Mouse (Mus musculus) mouse trophoblast stem cell (cell line): ENCODE results near the gene Fgf15.
"Not testable (repeated sequence)": the region's sequence is repeated elsewhere in the genome, so short reads cannot be mapped to it uniquely, and the experiment has no call there.

Experiments used
- in situ Hi-C, 2 experiments: fragments of 300-500 bp; cut with MseI, MboI; formaldehyde crosslinking; loops; 2 replicates in 1 of 2; 3 replicates in 1 of 2; pipeline ENCODE4 v1.15.1; 2025

The Fgf15 gene

DNA sequence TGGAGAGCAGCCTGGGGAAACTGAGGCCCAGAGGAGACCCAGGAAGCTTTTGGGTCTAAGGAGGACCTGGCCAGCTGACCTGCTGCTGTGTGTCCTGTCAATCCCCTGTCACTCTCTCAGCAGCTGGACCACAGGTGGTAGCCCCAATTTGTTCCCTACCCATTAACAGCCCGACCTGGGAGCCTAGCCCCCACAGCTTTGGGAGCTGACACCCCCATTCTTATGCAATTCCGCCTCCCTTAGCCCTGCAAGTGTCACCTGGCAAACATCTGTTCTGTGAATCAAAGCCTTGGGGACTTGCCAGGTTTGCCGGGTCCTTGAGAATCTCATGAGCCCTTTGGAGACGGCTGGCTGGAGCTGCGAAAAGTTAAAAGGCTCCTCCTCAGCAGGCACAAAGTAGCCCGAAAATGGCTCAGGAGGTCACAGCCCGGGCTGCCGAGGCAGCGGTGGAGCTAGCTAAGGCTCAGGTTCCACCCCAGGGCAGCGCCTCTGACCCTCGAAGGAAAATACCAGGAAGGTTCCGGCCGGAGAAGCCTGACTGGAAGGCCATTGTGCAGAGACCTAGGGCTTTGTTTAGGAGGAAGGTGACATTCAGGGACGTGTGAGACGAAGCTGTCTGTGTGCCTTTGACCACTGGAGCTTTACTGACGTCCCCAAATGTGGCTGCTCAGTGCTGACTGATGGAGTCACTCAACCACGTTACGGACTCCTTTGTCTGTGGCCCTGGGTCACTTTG lies 7.6 kb upstream of the Fgf15 start:
- in situ Hi-C loops: no loop called here

DNA sequence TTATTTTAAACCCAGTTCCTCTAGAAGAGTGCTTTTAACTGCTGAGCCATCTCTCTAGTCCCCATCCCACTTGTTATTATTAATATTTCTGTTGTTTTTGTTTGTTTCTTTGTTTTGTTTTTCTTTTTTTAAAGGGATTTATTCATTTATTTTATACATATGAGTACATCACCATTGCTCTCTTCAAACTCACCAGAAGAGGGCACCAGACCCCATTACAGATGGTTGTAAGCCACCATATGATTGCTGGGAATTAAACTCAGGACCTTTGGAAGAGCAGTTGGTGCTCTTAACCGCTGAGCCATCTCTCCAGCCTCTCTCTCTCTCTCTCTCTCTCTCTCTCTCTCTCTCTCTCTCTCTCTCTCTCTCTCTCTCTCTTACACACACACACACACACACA lies 5.7 kb upstream of the Fgf15 start:
- in situ Hi-C loops: loop anchor here (5.0 to 10.0 kb wide), 2 partner anchors 43 to 106 kb away; partner anchors contain the start of gene Fgf4 (in 1 of the 2)

DNA sequence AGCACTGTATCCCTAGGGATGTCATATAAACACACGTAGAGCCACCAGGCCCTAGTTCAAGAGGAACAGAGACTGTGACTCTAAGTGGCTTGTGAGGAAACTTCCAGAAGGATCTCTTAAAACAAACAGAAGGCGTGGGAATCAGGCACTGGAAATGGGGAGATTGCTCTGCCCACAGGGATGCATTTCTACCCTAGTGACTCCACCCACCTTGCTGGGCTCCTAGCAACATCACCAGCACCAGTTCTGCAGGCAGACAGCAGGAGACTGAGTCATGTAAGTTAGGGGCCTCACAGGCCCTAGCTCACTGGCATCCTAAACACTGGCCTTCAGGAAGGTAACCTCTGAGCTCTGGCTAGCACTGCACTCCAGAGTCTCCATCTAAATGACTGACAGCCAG lies 4.5 kb upstream of the Fgf15 start:
- in situ Hi-C loops: loop anchor here (5.0 to 10.0 kb wide), 2 partner anchors 45 to 107 kb away; partner anchors contain the start of gene Fgf4 (in 1 of the 2)

DNA sequence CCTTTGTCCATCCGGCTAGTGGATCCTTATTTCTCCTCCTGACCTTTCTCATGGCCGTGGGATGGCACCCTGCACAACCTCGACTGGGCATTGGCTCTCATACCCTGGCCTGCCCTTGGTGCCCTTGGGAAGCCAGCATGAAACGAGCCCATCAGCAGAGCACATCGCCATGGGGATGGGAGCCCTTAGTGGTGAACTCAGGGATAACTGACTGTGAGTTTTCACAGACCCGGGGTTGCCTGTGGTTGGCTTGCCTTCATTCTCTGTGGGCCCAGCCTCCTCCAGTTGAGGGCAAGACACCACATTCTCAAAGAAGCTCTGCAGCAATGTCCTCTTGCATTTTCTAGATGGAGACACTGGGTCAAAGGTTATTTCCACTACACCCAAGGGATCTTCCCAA lies 4.0 kb upstream of the Fgf15 start:
- in situ Hi-C loops: loop anchor here (5.0 to 10.0 kb wide), 2 partner anchors 45 to 108 kb away; partner anchors contain the start of gene Fgf4 (in 1 of the 2)

DNA sequence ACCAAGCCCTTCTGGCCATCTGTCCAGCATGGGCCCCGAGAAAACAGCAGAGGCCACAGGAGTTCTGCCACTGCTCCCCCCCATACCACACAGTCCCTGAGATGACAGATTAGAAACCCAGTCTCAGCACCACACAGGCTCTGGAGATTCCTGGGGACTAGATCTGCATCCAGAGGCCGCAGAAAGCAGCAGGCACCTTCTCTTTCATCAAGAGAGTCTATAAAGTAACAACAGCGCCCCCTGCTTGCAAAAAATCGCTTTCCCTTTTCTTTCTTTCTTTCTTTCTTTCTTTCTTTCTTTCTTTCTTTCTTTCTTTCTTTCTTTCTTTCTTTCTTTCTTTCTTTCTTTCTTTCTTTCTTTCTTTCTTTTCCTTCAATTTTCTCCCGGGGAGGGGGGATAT lies 2.1 kb upstream of the Fgf15 start:
- in situ Hi-C loops: loop anchor here (5.0 to 10.0 kb wide), 2 partner anchors 47 to 109 kb away; partner anchors contain the start of gene Fgf4 (in 1 of the 2)

DNA sequence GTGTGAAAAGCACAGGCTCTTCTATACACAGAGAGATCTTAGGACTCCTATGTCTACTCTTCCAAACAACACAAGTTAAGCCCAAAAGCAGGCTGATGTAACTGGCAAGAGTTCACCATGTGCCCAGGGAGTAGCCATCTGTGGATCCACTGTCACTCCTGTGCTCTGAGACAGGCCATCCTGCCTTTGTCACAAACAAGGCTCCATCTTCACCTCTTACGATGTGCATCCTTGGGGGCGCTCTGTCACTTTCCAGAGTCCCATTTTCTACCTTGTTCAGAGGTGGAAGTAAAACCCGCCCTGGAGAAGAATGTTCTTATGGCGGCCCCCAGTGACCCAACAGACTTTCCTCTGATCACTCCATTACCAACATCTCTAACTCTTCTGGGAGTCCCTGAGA lies 1.6 kb upstream of the Fgf15 start:
- in situ Hi-C loops: loop anchor here (5.0 to 10.0 kb wide), 5 partner anchors 47 to 297 kb away; partner anchors contain the start of gene Fgf4 (in 1 of the 2)

DNA sequence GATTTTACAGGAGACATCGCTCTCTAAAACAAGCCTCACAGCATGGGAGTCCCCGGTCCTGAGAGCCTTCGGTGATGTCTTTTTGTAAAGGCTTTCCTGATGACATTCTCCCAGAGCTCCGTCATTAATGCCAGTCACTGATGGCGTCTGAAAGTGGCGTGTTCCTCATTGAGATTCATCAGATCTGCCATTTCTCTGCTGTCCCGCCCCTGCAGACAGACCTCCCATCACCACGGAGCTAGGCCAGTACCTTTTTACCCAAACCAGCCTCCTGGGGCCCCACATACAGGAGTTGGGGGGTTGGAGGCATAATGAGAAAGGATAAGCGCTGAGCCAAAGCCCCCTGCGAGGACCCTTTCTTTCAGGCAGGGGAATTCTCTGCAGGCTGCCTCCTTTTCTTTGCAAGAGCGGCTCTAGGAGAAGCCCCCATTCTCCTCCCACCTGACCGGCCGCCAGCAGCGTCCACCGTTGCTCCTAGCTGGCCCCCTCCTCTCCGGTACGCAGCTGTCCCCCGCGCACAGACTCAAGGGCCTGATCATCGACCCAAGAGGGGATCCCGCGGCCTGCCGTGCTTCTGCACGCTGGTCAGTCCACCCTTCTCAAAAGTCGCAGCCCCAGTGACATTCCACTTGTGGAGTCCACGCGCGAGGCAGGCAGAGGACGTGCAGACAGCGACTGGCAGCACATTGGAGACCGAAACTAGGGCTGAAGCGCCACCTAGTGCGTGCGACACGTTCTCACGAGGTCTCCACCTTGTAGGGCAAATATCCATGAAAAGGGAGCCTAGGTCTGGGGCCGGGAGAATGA lies 823 bp upstream of the Fgf15 start:
- in situ Hi-C loops: loop anchor here (5.0 to 10.0 kb wide), 4 partner anchors 93 to 298 kb away; no protein-coding TSS in a partner anchor

DNA sequence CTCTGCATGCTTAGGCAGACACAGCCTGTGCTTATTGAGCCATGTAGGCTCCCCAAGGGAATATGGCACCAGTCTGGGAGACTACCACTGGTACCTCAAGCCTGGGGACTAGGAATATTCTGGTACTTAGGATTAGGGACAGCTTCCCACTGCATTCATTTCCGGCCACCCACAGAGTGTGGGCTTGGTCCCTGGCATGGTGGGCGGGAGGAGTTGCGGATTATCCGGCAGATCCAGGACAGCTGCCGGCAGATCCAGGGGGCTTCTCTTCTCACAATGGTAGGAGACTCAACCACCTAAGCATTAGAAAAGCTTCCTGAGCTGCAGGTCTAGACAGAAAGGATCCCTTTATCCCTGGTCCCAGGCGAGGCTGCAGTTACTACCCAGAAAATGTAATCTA lies 2.2 kb downstream of the Fgf15 start:
- in situ Hi-C loops: loop anchor here (5.0 to 10.0 kb wide), 4 partner anchors 96 to 301 kb away; no protein-coding TSS in a partner anchor

DNA sequence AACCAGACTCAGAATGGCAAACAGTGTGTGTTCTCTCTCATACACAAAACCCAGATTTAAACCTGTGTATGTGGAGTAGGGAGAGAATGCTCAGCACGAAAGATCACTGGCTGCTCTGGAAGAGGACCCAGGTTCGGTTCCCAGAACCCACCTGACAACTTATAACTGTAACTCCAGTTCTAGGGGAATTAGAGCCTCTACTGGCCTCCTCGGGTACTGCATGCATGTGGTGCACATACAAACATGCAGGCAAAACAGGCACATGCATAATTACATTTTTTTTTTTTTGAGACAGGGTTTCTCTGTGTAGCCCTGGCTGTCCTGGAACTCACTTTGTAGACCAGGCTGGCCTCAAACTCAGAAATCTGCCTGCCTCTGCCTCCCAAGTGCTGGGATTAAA lies 9.2 kb downstream of the Fgf15 start:
- in situ Hi-C loops: not testable (repeated sequence)

DNA sequence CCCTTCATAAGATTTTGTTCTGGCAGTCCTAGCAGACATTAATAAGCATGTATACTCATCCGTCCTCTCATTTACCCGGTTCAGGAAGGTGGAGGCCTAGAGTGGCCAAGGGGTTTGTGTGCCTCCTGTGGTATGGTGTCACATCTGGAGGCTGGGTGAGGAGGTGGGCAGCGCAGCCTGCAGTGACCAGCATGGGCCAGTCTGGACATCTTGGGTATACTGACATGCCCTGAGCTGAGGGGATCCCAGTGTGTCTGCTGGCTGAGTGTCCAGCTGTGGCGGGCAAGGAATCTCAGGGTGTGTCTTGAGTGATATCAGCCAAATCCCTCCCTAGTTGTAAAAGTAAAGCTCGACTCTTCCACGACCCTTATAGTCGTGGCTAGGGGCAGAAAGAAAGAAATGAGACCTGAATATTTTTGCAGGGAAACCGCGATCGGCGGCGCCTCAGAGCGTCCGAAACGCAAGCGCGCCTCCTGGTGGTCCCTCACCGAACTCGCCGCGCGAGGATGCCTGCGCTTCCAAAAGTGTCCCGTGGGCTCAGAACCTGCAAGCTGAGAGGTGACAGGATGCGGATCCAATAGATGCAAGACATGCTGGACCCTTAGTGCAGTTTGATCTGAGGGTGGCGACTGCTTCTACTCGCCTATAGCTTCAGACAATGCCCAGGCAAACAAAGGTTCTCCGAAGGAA lies 10.5 kb downstream of the Fgf15 start:
- in situ Hi-C loops: no loop called here

DNA sequence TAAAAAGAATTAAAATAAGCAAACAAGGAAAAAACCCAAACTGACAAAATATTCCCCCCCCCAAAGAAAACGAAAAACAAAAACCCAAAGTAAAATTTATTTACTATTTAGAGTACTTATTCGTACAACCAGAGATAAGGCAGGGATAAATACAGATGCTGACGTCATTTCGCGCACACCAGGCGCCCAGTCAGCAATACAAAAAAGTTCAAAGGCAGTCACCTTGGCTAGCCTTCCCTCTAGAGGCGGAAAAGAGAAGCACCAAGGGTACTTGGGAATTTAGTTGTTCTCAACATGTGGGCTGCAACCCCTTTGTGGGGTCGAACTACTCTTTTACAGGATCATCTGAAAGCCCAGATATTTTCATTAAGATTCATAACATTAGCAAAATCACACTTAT lies 11.5 kb downstream of the Fgf15 start:
- in situ Hi-C loops: no loop called here

DNA sequence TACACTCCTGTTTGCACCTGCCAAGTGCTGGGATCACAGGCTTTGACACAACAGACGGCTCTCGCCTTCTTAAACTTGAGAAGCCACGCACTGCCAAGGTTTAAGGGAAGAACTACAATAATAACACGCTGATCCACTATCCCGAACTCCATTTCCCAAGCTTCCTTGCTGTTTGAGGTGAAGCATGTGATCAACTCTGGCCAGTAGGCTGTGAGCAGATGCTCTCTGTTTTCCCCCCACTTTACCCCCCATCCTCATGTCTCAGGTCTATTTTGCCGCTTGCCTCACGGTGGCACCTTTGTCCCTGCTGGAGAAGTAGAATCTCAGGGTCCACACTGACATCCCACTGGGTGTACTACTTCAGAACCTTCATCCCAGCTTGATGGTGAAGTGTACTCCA lies 12.4 kb downstream of the Fgf15 start:
- in situ Hi-C loops: no loop called here

DNA sequence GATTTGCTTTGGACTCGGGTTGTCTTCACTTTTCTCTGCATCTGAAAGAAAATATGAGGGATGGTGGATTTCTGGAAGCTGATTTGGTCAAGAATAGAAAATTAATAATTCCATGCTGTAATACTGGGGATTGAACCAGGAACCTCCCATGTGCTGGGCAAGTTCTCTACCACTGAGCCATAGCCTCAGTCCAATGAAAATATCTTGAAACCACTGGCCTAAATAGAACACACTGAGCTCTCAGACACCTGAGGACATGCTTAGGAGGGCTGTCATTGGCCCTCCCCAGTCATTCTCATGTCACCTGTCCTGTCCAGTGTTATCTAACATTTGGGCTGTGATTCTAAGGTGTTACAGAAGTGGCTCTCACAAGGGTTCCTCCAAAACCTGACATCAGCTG lies 14.8 kb downstream of the Fgf15 start:
- in situ Hi-C loops: no loop called here

DNA sequence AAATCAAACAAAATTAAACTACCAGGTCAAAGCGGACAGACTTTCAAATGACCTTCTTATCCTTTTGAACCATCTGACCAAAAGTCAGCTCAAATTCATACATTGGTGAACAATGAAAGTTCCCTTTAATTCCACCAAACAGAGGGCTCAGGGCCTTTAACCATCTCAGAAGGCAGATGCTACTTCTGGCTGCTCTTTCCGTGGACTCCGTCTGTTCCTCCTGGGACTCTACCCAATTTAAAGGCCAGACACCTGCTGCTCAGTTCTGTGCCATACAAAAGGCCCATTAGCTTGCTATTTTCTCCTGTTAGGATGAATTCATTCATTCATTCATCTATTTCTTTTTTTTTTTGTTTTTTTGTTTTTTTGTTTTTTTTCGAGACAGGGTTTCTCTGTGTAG lies 16.6 kb downstream of the Fgf15 start:
- in situ Hi-C loops: no loop called here

DNA sequence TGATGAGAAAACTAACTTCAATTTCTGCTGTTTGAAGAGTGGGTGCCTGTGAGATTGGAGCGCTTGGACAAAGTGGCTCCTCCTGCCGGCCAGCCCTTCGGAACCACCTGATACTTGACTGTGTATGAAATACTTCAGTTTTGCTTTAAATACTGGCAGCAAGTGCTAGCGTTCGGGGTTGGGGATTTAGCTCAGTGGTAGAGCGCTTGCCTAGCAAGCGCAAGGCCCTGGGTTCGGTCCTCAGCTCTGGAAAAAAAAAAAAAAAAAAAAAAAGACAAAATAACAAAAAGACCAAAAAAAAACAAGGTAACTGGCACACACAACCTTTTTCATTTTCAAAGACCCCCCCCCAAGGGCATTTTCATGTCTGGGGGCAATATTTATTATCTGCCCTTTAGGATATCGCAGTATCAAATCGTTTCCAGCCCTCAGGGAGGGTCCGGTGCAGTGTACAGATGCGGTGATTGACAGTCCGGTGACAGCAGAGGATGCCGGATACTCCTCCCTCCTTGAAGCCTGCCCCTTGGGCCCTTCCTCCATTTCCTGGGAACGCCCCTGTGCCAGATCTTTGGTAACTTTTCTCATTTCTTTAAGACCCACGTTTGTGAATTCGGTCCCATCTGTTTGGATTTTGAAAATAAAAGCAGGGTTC lies 18.1 kb downstream of the Fgf15 start:
- in situ Hi-C loops: no loop called here

DNA sequence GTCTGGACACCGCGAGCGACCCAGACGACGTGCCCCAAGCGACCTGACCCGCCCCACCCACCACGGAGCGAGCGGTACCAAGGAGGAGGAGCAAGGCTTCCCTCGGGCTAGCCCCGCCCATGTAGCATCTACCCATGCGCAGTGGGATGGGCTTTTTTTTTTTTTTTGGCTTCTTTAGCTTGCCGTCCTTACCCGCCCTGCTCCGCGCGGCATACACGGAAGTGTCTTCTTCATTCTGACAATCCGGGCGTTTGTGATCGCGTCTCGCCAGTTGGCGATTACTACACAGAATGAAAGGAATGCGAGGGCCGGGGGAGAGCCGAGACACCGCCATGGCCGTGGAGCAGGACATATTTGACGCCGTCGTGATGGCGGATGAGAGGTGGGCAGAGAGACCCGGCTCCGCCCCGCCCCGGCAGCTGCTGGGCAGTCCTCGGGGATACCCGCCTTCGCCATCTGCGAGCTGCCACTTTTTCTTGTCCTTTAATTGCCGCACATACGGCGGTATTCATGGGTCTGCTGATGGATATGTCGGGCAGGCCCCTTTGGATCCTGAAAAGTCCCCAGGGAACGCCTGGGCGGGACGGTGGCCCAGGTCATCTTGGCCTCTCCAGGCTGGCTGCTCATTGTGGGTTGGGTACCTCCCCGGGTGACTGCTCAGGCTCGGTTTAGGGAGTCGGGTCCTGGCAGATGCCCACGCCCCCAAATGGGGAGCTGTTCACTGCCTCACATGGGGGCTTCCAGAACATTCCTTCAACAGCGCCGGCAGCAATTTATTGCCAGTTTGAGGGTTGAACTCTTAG lies 18.8 kb downstream of the Fgf15 start, which contains the start of gene LTO1:
Gene LTO1 (plus strand): TSS at position 153 of the 803 bp plus-strand sequence.
- in situ Hi-C loops: no loop called here

DNA sequence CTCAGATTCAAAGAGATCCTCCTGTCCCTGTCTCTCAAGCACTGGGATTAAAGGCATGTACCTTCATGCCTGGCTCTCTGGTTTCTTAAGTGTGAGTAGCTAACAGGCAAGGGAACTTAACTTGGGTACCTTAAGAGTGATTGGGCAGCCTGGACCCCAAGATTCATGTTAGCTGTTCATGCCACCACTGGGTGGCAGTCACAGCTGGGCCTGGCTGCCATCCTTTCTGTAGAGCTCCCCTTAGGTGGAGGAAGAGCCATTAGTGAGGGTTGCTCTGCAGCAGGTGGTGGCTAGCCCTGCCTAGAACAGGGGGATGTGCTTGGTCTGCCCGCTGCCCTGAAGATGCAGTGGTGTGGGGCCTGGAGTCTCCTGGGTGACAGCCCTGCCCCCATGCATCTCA lies 22.5 kb downstream of the Fgf15 start:
- in situ Hi-C loops: no loop called here

DNA sequence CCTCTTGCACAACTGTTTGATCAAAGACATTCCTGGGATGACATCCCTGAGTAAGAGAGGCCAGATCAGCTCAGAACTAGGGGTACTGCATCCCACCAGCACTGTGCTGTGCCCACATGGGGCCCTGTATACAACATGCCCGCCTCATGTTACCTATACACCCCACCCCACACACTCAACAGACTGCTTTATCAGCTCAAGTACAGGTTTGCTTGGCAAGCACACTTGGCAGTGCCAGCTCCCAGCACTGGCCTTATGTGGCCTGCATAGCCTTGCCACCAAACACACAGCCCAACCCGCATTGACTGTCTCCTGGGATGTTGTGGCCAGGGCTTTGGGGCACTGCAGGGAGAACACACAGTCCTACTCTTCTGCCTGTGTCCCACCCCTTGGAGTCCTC lies 31.3 kb downstream of the Fgf15 start:
- in situ Hi-C loops: no loop called here

DNA sequence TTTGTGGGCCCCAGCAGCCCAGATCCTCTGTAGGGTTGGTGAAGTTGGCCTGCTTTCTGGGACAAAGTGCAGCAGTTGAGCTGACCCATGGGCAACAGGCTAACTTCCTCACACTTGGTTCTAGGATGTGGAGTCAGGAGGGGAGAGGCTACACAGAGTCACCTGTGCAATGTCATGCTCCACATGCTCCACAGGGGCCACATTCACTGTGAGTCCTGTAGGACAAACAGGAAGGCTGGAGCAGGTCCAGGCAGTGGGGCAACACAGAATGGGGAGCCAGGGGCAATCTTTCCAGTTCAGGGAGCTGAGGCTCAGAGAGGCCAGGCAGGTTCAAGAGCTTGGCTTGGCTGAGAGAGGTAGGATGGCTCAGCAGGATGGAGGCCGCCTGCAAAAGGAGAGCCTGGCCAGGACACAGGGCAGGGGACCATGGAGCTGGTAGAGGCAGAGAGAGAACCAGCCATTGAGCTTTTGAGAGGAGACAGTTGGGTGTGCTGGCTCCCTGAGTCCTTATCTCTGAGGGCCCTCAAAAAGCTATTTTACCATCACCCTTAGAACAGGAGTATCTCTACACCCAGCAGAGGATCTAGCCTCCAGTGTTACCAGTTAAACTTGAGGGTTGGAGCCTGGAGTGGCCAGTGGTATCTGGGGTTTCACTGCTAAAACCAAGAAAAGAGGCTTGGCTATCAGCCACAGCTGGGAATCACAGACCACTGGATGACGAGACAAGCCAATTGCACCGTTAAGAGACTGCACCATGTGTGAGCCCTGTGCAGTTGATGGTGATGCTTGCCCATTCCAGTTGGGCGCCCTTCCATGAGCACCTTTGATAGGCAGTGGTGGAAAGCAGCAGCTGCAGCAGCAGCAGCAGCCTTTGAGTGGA lies 31.9 kb downstream of the Fgf15 start:
- in situ Hi-C loops: no loop called here

DNA sequence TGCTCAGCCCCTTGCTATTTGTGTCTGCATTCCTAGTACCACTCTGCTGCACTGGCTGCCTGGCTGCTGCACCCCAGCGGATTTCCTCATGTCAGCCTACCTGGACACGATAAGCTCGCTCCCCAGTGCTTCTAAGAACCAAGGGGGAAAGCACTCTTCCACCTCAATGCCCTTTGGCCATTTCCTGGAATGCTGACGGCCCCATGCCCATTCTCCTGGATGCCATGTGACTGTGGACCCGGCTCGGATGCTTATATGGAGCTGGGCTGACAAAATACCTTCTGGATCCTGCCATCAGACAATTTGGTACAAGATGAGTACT lies 32.5 kb downstream of the Fgf15 start:
- in situ Hi-C loops: no loop called here
